Mouse (Mus musculus): ENCODE measurements around the gene Kifc3.
"Not testable (repeated sequence)": the region's sequence is repeated elsewhere in the genome, so short reads cannot be mapped to it uniquely, and the experiment has no call there.

The Kifc3 gene

DNA sequence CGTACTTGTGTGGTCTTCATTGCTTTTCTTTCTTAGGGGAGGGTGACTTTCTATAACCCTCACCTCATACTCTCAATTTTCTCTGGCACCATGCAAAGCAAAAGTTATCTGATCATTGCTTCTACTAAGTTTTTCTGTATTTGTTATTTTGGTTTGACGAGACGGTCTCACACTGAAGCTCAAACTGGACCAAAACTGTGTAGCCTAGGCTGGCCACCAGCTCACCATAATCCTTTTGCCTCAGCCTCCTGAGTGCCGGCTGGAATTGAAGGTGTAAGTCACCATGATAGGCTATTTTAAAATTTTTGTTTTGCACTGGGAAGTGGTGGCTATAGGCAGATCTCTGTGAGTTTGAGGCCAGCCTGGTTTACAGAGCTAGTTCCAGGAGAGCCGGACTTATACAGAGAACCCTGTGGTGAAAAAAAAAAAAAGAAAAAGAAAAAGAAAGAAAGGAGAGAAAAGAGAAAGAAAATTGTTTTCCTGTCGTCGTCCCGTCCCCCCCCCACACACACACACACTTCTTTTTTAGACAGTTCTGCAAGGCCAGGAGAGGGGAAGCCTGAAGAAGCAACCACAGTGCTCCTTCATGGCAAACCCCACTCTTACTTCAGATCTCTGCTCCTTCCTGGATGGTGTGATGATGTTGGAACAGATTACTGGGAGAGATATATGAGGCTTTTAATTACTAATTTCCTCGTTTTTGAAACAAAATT lies 870 bp upstream of the Kifc3 start:
- in situ Hi-C loops (cut with MboI): loop anchor here (25.0 kb wide), 1 partner anchor 266 kb away; no protein-coding TSS in a partner anchor

DNA sequence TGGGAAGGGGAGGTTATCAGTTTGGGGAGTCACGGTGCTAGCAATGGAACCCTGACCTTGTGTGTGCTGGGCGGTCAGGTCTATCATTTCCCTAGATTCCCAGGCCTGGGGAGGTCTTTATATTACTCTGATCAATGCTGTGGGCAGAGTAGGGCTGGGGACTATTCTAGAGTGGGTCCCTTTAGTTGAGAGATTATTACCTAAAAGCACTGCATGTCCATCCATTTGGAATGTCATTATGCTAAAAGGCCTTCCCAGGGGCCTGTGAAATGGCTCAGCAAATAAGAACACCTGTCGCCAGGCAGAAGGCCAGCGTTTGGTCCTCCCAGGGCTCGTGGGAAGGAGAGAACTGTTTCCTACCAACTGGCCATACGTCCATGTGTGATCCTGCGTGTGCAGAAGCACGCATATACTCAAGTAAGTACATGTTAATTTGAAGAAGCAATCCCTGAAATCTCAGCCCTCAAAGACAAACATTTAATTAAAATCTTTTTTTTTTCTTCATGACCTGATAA lies 499 bp downstream of the Kifc3 start:
- in situ Hi-C loops (cut with MboI): loop anchor here (25.0 kb wide), 1 partner anchor 265 kb away; no protein-coding TSS in a partner anchor

DNA sequence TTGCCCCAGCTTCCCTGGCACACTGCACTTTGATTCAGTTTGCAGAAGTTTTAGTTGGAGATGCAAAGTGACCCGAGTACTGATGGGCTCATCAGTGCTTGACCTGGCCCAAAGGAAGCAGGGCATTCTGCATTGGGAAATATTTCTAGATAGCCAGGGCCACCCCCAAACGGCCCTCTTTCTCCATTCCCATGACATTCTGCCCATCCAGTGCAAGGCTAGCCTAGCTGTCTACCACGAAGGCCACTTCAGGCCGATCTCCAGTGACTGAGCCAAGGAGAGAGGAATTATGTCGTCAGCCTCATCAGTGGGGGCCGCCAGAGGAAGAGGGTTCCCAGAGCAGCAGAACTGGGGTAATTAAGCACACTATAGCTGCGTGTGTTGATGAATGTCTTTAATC lies 1.1 kb downstream of the Kifc3 start:
- in situ Hi-C loops (cut with MboI): loop anchor here (25.0 kb wide), 1 partner anchor 264 kb away; no protein-coding TSS in a partner anchor

DNA sequence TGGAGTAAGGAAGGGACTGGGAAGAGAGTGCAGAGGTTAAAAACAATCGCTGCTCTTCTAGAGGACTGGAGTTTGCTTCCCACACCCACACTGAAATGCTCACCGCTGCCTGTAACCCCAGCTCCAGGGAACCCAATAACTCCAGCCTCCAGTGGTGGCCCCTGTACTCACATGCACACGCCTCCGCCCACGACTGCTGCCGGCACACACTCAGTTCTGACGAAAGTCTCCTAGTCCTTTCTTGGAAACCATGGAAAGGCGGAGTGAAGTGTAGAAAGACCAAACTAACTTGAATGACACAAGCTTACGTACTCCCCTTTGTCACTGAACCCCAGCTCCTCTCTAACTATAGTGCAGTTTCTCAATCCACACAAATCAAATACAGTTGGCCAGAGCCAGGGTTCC lies 2.6 kb downstream of the Kifc3 start:
- in situ Hi-C loops (cut with MboI): loop anchor here (25.0 kb wide), 1 partner anchor 263 kb away; no protein-coding TSS in a partner anchor

DNA sequence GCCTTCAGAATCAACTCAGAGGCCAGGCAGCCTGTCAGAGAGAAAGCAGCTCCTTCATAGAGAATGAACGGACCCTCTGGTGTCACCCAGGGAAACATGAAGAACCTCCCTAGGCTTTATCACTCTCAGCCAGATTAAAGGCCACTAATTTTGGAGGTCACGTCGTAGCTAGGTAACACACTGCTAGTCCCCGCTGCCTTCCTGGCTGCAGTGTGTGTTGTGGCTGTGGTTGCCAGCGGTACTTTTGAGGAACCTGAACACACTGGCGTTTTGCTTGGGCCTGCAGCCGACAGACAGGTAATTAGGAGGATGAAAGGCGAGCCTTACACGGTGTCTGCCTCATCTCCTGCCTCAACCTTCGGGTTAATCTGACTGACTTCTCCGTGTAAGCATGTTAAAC lies 6.9 kb downstream of the Kifc3 start:
- in situ Hi-C loops (cut with MboI): no loop called here

DNA sequence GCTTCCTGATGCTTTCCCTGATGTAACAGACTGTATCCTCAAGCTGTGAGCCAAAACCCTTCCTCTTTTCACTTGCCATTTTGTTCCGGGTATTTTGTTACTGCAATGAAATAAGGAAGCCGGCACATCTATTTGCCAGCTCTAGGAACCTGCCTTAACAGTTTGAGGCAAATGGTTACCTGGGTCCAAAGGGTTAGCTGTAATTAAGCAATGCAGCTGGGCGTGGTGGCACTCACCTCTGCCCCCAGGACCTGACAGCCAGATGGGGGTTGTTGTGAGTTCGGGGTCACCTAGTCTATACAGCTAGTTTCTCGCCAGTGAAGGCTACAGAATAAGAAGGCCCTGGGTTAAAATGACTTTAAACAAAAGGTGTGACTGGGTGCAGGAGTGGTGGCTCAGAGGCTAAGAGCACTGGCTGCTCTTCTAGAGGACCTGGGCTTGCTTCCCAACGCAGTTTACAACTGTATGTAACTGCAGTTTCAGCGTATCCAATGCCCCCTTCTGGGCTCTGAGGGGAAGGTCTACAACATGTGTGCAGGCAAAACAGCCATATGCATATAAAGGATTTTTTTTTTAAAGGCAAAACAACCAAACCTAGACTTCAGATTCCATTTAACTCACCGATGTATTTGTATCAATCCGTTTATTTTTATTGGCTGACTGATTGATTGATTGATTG lies 11.0 kb downstream of the Kifc3 start:
- in situ Hi-C loops (cut with MboI): no loop called here

DNA sequence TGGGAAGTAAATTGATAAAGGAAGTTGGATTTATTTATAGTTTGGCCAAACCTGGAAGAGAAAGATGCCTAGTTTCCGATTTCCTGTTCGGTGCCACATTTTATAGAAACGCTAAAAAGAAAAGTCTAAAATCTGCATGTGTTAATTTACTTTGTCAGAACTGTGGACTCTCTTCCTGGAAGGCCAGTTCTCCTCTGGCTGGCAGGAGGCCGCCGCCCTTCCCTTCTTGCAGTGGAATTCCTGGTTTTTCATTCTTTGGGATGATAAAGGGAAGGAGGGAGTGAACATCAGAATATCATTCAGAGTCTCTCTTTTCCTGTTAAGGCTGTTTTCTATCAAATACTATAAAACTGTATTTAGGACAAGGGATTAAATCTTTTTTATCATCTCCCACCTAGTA lies 15.0 kb downstream of the Kifc3 start:
- in situ Hi-C loops (cut with MboI): no loop called here

DNA sequence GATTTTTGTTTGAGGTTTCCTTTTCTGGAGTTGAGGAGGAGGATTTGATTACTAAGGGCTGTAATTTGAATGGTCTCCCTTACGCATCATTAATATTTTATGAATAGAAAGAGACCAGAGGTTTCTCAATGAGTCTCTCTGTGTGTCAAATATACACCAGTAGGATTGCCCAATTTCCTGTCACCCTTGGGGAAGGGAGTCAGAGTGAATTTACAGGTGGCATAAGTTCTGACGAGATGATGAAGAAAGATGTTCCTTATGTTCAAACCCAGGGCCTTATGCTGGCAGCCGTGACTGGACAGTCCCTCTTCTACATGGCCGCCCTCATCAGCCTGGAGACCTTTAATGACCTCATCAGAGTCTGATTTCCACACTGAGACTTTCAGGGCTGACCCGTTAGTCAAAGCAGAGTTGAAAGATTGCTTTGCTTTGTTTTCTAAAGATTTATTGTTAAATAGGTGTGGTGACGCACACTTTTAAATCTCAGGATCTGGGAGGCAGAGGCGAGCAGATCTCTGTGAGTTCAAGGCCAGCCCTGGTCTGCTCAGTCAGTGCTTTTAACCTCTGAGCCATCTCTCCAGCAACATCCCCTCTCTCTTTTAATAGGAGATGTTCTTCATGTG lies 16.6 kb downstream of the Kifc3 start:
- in situ Hi-C loops (cut with MboI): no loop called here

DNA sequence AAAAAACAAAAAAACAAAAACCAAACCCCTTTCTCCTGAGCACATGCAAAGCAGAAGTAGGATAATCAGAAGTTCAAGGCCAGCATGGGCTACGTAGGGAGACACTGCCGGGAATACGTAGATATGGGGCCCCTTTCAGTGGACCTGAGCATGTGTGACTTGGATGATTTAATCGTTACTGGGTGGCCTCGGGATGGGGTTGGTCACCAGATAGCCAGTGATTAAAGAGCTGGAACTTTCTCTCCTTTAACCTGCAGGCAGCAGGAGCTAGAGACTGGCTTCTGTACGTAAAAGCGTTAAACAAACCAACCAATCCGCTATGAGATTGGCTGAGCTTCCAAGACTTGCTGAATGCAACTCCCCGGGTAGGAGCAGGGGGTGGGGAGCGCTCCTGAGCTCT lies 17.5 kb downstream of the Kifc3 start:
- in situ Hi-C loops (cut with MboI): no loop called here

DNA sequence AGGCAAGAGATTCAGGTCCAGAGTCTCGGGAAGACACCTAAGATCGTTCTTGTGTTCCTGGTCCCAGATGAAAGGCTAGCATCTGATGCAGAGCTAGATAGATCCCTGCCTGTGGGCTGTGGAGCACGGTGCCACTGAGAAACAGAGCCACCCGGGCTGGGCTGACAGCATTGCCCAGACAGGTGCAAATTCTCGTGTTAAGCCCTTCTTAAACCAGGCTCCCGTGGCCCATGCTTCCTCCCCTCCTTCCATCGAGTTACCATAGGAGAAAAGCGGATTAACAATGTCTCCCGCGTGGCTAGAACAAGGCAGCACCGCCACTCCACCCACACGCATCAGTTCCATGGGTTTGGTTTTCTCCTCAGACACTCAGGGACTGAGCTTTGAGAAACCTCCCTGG lies 18.4 kb downstream of the Kifc3 start:
- in situ Hi-C loops (cut with MboI): no loop called here

DNA sequence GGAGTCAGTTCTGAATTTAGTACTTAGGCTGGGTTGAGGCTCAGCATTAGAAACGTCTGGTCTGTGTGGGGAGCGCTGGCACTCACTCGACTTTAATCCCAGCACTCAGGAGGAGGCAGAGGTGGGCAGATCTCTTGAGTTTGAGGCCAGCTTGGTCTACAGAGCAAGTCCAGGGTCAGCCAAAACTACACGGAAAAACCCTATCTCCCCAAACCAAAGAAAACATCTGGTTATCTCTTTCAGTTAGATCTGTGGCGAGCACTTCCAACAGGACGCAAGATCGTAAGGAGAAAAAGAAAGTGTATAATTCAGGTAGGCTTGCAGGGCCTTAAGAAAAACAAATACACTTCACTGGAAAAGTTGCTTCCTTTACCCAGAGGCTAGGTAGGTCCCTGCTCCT lies 20.8 kb downstream of the Kifc3 start:
- in situ Hi-C loops (cut with MboI): no loop called here

DNA sequence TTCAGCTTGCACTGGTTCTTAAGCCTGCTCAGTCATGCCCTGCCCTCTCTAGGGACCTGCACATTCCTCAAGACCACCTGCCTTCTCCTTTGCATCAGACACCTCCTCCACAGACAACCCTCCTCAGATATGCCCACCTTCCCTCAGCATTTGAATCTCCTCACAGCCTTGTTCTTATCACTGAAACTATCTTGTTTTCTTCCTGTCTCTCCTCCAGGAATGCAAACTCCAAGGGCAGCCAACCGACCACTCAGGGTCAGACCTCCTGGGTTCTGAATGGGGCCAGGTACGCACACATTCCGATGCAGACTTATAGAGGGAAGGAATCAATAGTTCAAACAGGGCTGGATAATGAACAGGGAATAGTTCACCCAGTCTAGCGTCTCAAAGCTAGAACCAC lies 24.4 kb downstream of the Kifc3 start:
- in situ Hi-C loops (cut with MboI): no loop called here

DNA sequence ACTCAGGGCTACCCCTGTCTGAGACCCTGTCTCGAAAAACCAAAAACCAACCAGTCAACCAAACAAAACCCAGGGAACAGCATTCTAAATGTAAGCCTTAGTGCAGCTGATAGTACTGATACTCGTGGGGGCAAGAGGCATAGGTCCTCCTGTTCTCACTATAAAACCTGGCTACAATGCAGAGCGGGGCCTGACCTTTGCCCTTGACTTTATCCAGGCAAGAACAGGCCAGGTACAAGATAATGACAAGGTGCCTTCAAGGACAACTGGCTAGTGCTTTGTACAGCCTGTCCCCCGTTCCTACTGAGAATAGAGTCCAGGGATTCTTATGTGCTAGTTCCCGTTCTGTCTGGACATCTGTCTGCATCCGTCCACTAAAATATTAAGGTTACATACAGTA lies 25.6 kb downstream of the Kifc3 start:
- in situ Hi-C loops (cut with MboI): no loop called here

DNA sequence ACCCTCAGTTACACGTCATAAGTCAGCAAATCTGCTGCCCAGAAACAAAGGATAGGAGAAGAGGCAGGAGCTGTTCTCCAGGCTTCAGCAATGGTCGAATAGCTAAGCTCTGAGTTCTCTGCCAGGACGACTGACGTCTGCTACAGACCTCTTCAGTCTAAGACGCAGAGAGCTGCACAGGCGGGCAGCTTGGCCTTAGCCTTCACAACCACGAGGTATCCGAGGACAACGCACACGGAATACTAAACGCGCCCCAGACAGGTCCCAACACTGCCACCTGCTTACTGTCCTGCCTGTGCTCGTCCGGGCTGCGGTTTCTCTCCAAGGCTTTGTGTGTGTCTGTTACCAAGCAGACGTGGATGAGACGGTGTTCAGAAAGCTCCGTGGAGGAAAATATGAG lies 26.8 kb downstream of the Kifc3 start:
- in situ Hi-C loops (cut with MboI): no loop called here

DNA sequence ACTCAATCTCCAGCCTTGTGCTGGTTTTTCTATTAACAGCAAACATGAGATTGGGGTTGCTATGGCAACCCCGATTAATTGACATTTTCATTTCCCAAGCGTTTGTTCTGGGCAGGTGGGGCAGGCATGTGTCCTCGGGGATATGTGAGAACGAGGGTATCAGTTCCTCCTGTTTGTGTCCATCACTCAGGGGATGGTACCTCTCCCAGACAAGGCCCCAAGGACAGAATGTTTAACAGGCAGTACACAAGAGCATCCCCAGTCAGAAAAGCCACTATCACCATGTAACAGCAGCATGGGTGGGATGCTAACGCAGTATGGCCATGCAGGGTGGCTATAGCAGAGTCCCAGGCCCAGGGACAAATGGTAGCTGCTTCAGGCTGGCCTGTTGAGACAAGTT lies 27.3 kb downstream of the Kifc3 start:
- in situ Hi-C loops (cut with MboI): no loop called here

DNA sequence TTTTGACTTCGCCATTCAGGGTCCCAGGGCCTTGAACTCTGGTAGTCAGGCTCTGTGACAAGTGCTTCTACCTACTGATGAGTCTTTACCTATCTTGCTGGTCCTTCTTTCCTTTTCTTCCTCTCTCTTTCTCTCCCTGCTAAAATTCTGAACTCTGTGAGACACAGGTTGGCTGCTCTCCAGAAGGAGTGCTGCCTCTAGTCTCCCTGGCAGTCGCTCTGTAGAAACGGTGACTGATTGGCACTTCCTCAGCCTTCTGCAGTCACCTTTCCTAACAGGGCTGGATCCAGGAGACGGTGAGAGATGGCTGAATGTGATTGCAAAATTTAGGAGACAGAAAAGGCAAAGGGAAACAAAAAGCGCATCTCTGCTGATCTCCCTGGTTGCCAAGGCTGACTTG lies 30.2 kb downstream of the Kifc3 start:
- in situ Hi-C loops (cut with MboI): no loop called here

DNA sequence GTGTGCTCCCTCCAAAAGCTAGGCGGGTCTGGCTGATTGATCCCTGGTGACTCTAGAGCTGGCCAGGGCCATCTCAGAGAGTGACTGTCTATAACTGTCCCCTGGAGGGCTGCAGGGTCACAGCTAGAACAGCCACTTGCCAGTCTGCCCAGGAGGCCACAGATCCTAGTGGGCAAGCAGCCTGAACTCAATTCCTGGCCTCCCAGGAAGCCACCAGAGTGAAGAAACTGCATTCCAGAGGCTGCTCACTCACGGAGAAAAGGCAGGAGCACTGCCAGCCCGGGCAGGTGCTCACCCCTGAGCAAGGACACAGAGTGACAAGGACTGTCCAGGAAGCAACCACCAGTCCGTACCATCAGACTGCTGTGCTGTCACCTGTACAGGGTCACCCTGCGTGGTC lies 34.9 kb downstream of the Kifc3 start:
- in situ Hi-C loops (cut with MboI): no loop called here

DNA sequence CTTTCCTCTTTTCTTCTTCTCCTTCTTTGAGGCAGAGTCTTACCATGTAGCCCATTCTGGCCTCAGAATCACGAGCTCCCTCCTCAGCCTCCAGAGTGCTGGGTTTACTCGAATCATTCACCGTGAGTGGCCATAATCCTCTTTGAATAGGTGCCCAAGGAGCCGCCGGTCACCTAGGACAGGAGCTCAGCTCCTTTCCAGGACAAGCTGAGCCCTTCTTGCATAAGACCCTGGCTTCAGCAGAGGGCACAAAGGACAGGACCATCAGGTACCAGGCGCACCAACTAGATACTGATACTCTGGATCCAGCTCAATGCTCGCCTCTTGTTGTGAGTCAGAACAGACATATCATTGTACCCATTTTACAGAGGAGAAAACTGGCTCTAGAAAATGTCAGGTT lies 36.2 kb downstream of the Kifc3 start:
- in situ Hi-C loops (cut with MboI): no loop called here

DNA sequence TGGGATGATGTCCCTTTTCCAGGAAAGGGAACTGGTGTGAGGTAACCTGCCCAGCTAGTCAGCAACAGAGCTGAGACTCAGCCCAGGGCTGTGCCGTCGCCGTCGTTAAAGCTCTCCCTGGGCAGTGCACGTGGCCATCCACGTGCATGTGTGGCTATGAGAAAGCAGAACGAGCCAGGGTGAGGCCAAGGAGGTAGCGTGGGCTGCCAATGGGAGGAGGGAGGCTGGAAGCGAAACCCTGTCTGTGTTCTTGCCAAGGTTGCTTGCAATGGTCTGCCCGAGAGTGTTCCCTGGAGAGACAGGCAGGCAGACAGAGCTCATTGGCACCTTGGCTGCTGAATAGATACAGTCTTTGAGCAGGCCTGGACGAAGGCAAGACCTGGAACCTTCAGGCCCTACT lies 36.7 kb downstream of the Kifc3 start:
- in situ Hi-C loops (cut with MboI): no loop called here

DNA sequence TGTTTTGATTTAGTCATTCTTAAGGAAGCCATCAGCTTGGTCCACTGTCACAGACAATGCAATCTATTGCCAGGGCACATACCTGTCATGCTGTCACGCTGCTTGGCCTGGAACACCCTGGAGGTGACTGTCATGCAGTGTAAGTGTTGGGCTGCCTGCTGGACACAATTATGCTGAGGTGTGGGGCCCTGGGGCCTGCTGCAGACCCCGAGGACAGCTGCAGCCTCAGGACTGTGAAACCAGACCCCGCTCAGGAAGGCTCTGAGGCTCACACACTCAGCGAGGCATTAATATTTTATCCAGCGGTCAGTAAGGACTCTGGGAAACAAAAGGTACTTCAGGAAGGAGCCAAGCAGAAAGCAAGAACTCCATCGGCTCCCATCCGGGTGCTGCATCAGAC lies 38.1 kb downstream of the Kifc3 start:
- in situ Hi-C loops (cut with MboI): no loop called here

DNA sequence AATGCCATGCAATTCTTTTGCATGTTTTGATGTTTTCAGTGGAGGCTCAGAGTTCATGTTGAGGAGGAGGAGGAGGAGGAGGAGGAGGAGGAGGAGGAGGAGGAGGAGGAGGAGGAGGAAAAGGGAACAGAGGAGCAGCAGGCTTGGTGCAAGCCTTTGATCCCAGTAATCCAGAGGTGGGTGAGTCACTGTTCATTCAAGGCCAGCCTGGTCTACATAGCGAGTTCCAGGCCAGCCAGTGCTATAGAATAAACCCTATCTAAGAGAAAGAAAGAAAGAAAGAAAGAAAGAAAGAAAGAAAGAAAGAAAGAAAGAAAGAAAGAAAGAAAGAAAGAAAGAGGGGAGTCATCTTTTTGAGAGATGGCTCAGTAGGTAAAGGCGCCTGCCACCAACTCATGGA lies 38.6 kb downstream of the Kifc3 start:
- in situ Hi-C loops (cut with MboI): not testable (repeated sequence)

DNA sequence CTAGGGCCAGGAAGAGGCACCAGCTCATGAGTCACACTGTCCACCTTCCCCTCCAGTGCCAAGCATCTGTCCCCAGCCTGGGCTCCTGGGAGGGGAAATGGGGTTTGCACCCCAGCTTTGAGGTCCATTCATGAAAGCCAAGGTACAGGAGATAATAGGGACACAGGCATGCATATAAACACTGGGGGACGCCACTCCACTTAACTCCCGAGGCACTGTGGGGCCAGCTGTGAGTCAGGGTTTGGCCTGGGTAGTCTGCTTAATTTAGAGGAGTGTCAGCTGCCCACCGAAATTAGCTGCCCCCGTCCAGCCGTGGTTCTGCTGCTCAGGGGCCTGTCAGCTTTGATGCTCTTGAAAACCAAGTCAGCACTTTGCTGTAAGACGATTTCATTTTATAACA lies 39.8 kb downstream of the Kifc3 start:
- in situ Hi-C loops (cut with MboI): no loop called here

DNA sequence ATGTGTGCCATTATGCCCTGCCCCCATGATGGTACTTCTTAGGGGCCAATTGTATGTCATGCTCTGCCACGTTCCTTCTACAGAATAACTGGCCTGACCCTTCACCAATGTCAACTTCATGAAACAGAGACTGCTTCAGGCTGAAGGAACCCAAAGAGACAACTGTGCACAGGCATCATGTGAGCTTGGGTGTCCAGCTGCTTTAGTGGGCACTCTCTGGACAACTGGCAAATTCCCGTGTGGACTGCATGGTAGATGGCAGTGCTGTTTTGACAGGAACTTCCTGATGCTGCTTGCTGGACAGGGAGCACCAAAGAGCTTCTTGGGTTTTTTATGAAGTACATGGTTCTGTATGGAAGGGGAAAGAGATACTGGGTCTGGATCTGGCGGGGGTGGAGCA lies 43.3 kb downstream of the Kifc3 start:
- in situ Hi-C loops (cut with MboI): no loop called here
